Mouse (Mus musculus): ENCODE data around the gene Hnrnpl. TPM values are rescaled to one million over a fixed set of nuclear protein-coding genes. Genes with fewer than 3 reads are reported as not detected.

Gene Hnrnpl
- total and polyA plus RNA-seq, 2 experiments from 2014 or later: 171 to 259 TPM

DNA sequence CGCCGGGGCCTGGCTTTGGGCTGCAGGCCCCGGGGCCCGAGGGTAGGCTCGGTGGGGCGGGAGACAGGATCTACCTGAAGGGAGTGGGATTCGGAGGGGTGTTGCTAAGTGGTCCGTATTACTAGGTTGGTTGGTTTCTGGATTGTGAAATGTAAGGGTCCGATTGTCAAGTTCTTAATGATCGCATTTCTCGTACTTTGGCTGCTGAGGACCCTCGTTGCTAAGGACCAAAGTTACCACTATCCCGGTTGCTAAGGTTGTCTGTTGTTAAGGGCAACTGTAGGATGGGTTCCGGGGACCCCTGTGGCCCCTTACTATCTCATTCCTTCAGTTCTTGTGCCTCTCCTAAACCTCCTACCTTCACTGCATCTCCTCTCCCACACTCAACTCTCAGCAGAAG is 41.4 kb upstream of the Hnrnpl start:
- TF ChIP-seq EP300 (IDR thresholded peaks at IDR 0.05; ENCODE audit: low read depth): no peak
- no peak for TF ChIP-seq CTCF (IDR thresholded peaks at IDR 0.05; ENCODE audit: low read depth)
- peaks cover 5% of the 10 kb centered on the region; the same call in 1 of the 2 replicates for H3K36me3 ChIP-seq (replicated peaks; ENCODE audit: control insufficient read depth, insufficient read depth, low read length)

GRCm38 (mm10) chr7:28767462-28767965 is 40.8 kb upstream of the Hnrnpl start, which contains the start of gene Nfkbib:
Nfkbib (minus strand) TSS chr7:28767512.
- no peak within 1 kb of the TSS; the same call in 1 of the 2 replicates for H3K27ac ChIP-seq (ENCODE audit: low read depth)
- peak within 1 kb of the TSS; percentile 63 for H3K4me3 ChIP-seq (ENCODE audit: low read depth, low read length)
- DNase-seq (ENCODE audit: low spot score): no peak
- H3K9ac ChIP-seq (replicated peaks; ENCODE audit: low read depth, low read length): peak within 1 kb of the TSS; percentile 73
- H3K4me1 ChIP-seq (ENCODE audit: control insufficient read depth, insufficient read depth): peaks cover 15% of the 10 kb centered on the region
- no peaks in the 10 kb centered on the region for H3K27me3 ChIP-seq (ENCODE audit: control insufficient read depth, insufficient read depth, low read length)
- ATAC-seq (ENCODE audit: insufficient read depth, low read depth): no peak
- WGBS: 61% methylated on average over 7 of the region's 7 CpGs
- no peaks in the 10 kb centered on the region for H3K9me3 ChIP-seq (replicated peaks; ENCODE audit: control insufficient read depth, low read length)
- 0 out of 2 replicates have a peak, but pooled peaks cover 3% of the 10 kb centered on the region for H3K36me3 ChIP-seq (replicated peaks; ENCODE audit: control insufficient read depth, insufficient read depth, low read length)
- TF ChIP-seq CTCF (IDR thresholded peaks at IDR 0.05; ENCODE audit: low read depth) (no peak), EP300 (IDR thresholded peaks at IDR 0.05; ENCODE audit: low read depth) (no peak)
- H3K4me2 ChIP-seq (ENCODE audit: low read depth, low read length): peak within 1 kb of the TSS; percentile 81

More for the DNA sequence above, 41.4 kb upstream of the Hnrnpl start:
- H3K27me3 ChIP-seq (ENCODE audit: control insufficient read depth, insufficient read depth, low read length): no peaks in the 10 kb centered on the region
- no peak overlapping the region for H3K27ac ChIP-seq (ENCODE audit: low read depth)
- H3K4me1 ChIP-seq (ENCODE audit: control insufficient read depth, insufficient read depth): peaks cover 15% of the 10 kb centered on the region
- no peaks in the 10 kb centered on the region for H3K9me3 ChIP-seq (replicated peaks; ENCODE audit: control insufficient read depth, low read length)
- 4% methylated on average over 14 of the region's 14 CpGs for WGBS
- peak overlapping the region; percentile 73 for H3K9ac ChIP-seq (replicated peaks; ENCODE audit: low read depth, low read length)
- ATAC-seq (ENCODE audit: insufficient read depth, low read depth): no peak
- no peak for DNase-seq (ENCODE audit: low spot score)
- H3K4me2 ChIP-seq (ENCODE audit: low read depth, low read length): peak overlapping the region; percentile 81
- peak overlapping the region; percentile 63 for H3K4me3 ChIP-seq (ENCODE audit: low read depth, low read length)

DNA sequence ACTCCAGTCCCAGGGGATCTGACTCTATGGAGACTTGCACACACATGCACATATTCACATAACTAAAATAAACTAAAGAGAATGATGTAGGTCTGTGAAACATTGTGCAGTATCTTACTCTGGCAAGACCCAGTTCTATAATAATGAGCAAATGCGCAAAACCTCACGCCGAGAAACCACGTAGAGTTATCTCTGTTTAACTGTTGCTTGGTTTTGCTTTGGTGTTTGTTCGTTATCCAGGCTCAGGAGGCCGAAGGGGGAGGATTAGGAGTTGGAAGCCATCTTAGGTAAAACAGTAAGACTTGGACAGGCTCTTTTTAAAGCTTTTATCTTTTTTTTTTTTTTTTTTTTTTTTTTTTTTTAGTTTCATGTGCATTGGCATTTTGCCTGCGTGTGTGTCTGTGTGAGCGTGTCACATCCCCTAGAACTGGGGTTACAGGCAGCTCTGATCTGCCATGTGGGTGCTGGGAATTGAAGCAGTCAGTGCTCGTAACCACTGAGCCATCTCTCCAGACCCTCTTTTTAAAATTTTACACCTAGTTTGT is 38.9 kb upstream of the Hnrnpl start:
- Histone ChIP-seq H3K4me1 (ENCODE audit: control insufficient read depth, insufficient read depth) (peaks cover 15% of the 10 kb centered on the region), H3K4me2 (ENCODE audit: low read depth, low read length) (no peak overlapping the region), H3K27me3 (ENCODE audit: control insufficient read depth, insufficient read depth, low read length) (no peaks in the 10 kb centered on the region), H3K9me3 (replicated peaks; ENCODE audit: control insufficient read depth, low read length) (no peaks in the 10 kb centered on the region), H3K4me3 (ENCODE audit: low read depth, low read length) (no peak overlapping the region), H3K9ac (replicated peaks; ENCODE audit: low read depth, low read length) (no peak overlapping the region), H3K27ac (ENCODE audit: low read depth) (no peak overlapping the region), H3K36me3 (replicated peaks; ENCODE audit: control insufficient read depth, insufficient read depth, low read length) (no peaks in the 10 kb centered on the region)
- TF ChIP-seq CTCF (IDR thresholded peaks at IDR 0.05; ENCODE audit: low read depth) (no peak), EP300 (IDR thresholded peaks at IDR 0.05; ENCODE audit: low read depth) (no peak)
- no peak for DNase-seq (ENCODE audit: low spot score)
- no peak for ATAC-seq (ENCODE audit: insufficient read depth, low read depth)
- 89% methylated on average over 9 of the region's 9 CpGs for WGBS

DNA sequence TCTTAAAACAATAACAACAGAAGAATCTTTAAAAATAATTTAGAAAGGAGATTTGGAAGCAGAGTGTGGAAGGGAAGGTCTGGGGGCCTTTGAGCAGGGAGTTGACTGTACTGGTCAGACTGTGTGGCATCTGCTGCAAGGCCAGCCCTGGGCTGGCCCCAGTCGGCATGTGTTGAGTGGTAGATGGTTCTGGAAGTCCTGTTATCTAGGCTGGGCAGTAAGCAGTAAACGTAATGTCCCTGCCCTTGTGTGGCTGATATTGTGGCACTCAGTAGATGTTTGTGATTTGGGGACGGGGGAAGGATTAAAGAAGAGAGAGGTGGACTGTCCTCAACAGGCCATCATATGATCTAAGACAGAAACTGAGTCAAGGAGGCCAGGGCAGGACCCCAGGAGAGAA is 38.0 kb upstream of the Hnrnpl start:
- WGBS: 68% methylated on average over 3 of the region's 3 CpGs
- Histone ChIP-seq H3K4me3 (ENCODE audit: low read depth, low read length) (no peak overlapping the region), H3K9me3 (replicated peaks; ENCODE audit: control insufficient read depth, low read length) (no peaks in the 10 kb centered on the region), H3K36me3 (replicated peaks; ENCODE audit: control insufficient read depth, insufficient read depth, low read length) (no peaks in the 10 kb centered on the region), H3K27ac (ENCODE audit: low read depth) (no peak overlapping the region), H3K4me2 (ENCODE audit: low read depth, low read length) (no peak overlapping the region), H3K9ac (replicated peaks; ENCODE audit: low read depth, low read length) (no peak overlapping the region), H3K27me3 (ENCODE audit: control insufficient read depth, insufficient read depth, low read length) (no peaks in the 10 kb centered on the region), H3K4me1 (ENCODE audit: control insufficient read depth, insufficient read depth) (peaks cover 13% of the 10 kb centered on the region)
- ATAC-seq (ENCODE audit: insufficient read depth, low read depth): no peak
- DNase-seq (ENCODE audit: low spot score): no peak
- TF ChIP-seq CTCF (IDR thresholded peaks at IDR 0.05; ENCODE audit: low read depth) (no peak), EP300 (IDR thresholded peaks at IDR 0.05; ENCODE audit: low read depth) (no peak)

- Histone ChIP-seq H3K9me3 (replicated peaks; ENCODE audit: control insufficient read depth, low read length) (no peaks in the 10 kb centered on the region), H3K27ac (ENCODE audit: low read depth) (no peak overlapping the region), H3K9ac (replicated peaks; ENCODE audit: low read depth, low read length) (no peak overlapping the region), H3K27me3 (ENCODE audit: control insufficient read depth, insufficient read depth, low read length) (no peaks in the 10 kb centered on the region), H3K36me3 (replicated peaks; ENCODE audit: control insufficient read depth, insufficient read depth, low read length) (0 out of 2 replicates have a peak, but pooled peaks cover 4% of the 10 kb centered on the region), H3K4me3 (ENCODE audit: low read depth, low read length) (no peak overlapping the region), H3K4me2 (ENCODE audit: low read depth, low read length) (no peak overlapping the region), H3K4me1 (ENCODE audit: control insufficient read depth, insufficient read depth) (peaks cover 6% of the 10 kb centered on the region)
- ATAC-seq (ENCODE audit: insufficient read depth, low read depth) (no peak), DNase-seq (ENCODE audit: low spot score) (no peak)
- WGBS: 78% methylated on average over 11 of the region's 11 CpGs
- no peak for TF ChIP-seq EP300 (IDR thresholded peaks at IDR 0.05; ENCODE audit: low read depth)
- no peak for TF ChIP-seq CTCF (IDR thresholded peaks at IDR 0.05; ENCODE audit: low read depth)
Measured at GRCm38 (mm10) chr7:28771867-28772266, 36.5 kb upstream of the Hnrnpl start.
